Mouse (Mus musculus) kidney, embryonic 15.5 days (tissue): ENCODE data around the gene Cacna2d2. TPM values are rescaled to one million over a fixed set of nuclear protein-coding genes. Genes with fewer than 3 reads are reported as not detected.

Experiments used
- ATAC-seq: fragments of 200-750 bp; cut with Nextera tagmentation; replicated peaks from 2 replicates; pipeline ENCODE4 v1.8.0; 2017; ENCODE audit warnings: moderate TSS enrichment; ENCODE audit not compliant: low FRiP score
- H3K27ac ChIP-seq: fragments of 300-500 bp; sonication (generic); 2 replicates; pipeline ENCODE4 v1.5.1; 2015; ENCODE audit warnings: mild to moderate bottlenecking, inconsistent platforms
- H3K27me3 ChIP-seq: fragments of 300-500 bp; sonication (generic); 2 replicates; pipeline ENCODE4 v1.6.1; 2015; ENCODE audit warnings: inconsistent platforms
- H3K36me3 ChIP-seq: fragments of 300-500 bp; sonication (generic); 2 replicates; pipeline ENCODE4 v1.6.1; 2015; ENCODE audit warnings: inconsistent platforms
- H3K4me1 ChIP-seq: fragments of 300-500 bp; sonication (generic); 2 replicates; pipeline ENCODE4 v1.6.1; 2015; ENCODE audit warnings: inconsistent platforms
- H3K4me2 ChIP-seq: fragments of 300-500 bp; sonication (generic); 2 replicates; pipeline ENCODE4 v1.6.1; 2015; ENCODE audit warnings: moderate library complexity, mild to moderate bottlenecking, inconsistent platforms
- H3K4me3 ChIP-seq: fragments of 300-500 bp; sonication (generic); replicated peaks from 2 replicates; pipeline ENCODE4 v1.5.1; 2015; ENCODE audit warnings: mild to moderate bottlenecking, inconsistent platforms
- H3K9ac ChIP-seq: fragments of 300-500 bp; sonication (generic); 2 replicates; pipeline ENCODE4 v1.6.1; 2015; ENCODE audit warnings: mild to moderate bottlenecking, inconsistent platforms
- H3K9me3 ChIP-seq: fragments of 300-500 bp; sonication (generic); replicated peaks from 2 replicates; pipeline ENCODE4 v1.6.1; 2016; ENCODE audit warnings: inconsistent platforms
- WGBS: fragments of 180-500 bp; shearing (Covaris S2); methylation state at CpG from one replicate; pipeline ENCODE4 v1.1.7; 2015; ENCODE audit warnings: mixed read lengths; 5-methylcytosine and 5-hydroxymethylcytosine counted together
- polyA plus RNA-seq: library from polyadenylated mRNA; unstranded; fragments of >200 nt; fragmentation: Nextera tagmentation; extraction: Ambion mirVana; gene quantifications from 2 replicates; pipeline ENCODE4 v1.2.1, GENCODE M21; 2015

Cacna2d2 gene
- polyA plus RNA-seq, 1 experiment from 2014 or later: 0.93 TPM

DNA sequence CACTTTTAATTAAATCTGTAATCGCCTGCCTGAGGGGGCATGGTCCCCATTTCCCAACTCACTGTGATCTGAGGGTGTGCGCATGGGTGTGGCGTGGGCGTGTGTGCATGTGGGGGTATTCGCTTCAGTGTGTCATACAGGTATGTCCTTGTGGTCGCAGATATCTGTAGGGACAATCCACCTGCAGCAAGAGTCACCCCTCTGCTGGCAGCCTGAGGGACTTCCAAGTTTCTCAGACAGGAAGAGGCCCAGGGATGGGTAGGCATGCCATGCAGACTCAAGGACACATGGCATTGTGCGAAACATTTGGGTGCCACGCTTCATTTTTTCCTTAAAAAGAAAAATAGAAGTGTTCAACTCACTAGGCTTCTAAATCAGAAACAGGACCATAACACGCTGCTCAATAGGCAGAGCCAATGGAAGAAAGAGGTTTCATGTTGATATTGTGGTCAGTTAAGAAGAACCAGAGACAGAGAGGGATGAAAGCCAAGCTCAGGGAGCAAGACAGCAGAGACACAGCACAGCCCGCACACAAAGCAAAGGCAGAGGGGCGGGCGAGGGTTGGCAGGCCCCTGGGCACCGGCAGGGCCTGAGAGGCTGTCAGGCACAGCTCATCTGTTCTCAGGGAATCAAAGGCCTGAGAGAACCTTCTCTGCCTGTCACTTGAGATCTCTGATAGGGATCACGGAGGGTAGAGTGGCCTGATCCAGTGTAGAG lies 111.1 kb downstream of the Cacna2d2 start:
- Histone ChIP-seq H3K27me3 (peaks cover 6% of the 10 kb centered on the region; the same call in 1 of the 2 replicates), H3K4me3 (no peak overlapping the region), H3K9ac (no peak overlapping the region), H3K4me2 (no peak overlapping the region), H3K9me3 (no peaks in the 10 kb centered on the region), H3K4me1 (peaks cover 61% of the 10 kb centered on the region), H3K36me3 (no peaks in the 10 kb centered on the region), H3K27ac (peak overlapping the region; percentile 56; the same call in 1 of the 2 replicates)
- 80% methylated on average over 14 of the region's 14 CpGs for WGBS
- ATAC-seq: no peak

- Histone ChIP-seq H3K9me3 (no peaks in the 10 kb centered on the region), H3K4me2 (no peak overlapping the region), H3K27me3 (peaks cover 6% of the 10 kb centered on the region; the same call in 1 of the 2 replicates), H3K4me1 (peaks cover 61% of the 10 kb centered on the region), H3K27ac (peak overlapping the region; percentile 56), H3K36me3 (no peaks in the 10 kb centered on the region), H3K9ac (no peak overlapping the region), H3K4me3 (no peak overlapping the region)
- peak; percentile 46; the same call in 1 of the 2 replicates for ATAC-seq
- WGBS: 42% methylated on average over 8 of the region's 8 CpGs
Observed at GRCm38 (mm10) chr9:107511436-107511835, 112.0 kb downstream of the Cacna2d2 start.

DNA sequence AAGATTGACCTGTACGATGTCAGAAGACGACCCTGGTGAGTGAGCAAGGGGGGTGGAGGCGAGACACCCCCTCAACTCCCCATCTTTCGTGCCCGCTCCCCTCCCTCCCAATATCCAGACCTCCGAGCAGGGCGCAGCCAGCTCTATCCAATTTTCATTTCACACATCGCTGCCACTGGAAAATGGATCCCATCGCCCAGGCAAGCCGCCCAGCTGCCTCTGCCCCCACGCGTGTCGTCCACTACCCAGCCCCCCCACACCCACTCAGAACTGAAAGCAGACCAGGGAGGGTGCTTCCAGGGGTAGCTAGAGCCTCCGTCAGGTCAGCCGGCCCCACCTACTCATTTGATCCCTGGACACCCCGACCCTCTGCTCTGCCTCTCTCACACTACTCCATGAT lies 112.9 kb downstream of the Cacna2d2 start:
- H3K9me3 ChIP-seq: no peaks in the 10 kb centered on the region
- H3K4me1 ChIP-seq: peaks cover 59% of the 10 kb centered on the region
- no peak overlapping the region for H3K9ac ChIP-seq
- 37% methylated on average over 16 of the region's 16 CpGs for WGBS
- no peak overlapping the region for H3K4me3 ChIP-seq
- H3K4me2 ChIP-seq: peak overlapping the region; percentile 16; the same call in 1 of the 2 replicates
- no peak for ATAC-seq
- peak overlapping the region; percentile 56; the same call in 1 of the 2 replicates for H3K27ac ChIP-seq
- no peaks in the 10 kb centered on the region for H3K36me3 ChIP-seq
- peaks cover 6% of the 10 kb centered on the region; the same call in 1 of the 2 replicates for H3K27me3 ChIP-seq

- Histone ChIP-seq H3K27ac (no peak overlapping the region), H3K4me1 (peaks cover 44% of the 10 kb centered on the region), H3K9ac (no peak overlapping the region), H3K36me3 (no peaks in the 10 kb centered on the region), H3K9me3 (no peaks in the 10 kb centered on the region), H3K4me3 (no peak overlapping the region), H3K27me3 (peaks cover 6% of the 10 kb centered on the region; the same call in 1 of the 2 replicates), H3K4me2 (no peak overlapping the region)
- no peak; the same call in 1 of the 2 replicates for ATAC-seq
- 23% methylated on average over 14 of the region's 14 CpGs for WGBS
Observed at GRCm38 (mm10) chr9:107514303-107514955, 115.0 kb downstream of the Cacna2d2 start.

GRCm38 (mm10) chr9:107520331-107520730 lies 120.9 kb downstream of the Cacna2d2 start:
- 67% methylated on average over 6 of the region's 6 CpGs for WGBS
- Histone ChIP-seq H3K4me3 (no peak overlapping the region), H3K36me3 (no peaks in the 10 kb centered on the region), H3K4me1 (peaks cover 15% of the 10 kb centered on the region), H3K27ac (no peak overlapping the region), H3K9ac (no peak overlapping the region), H3K4me2 (no peak overlapping the region), H3K9me3 (no peaks in the 10 kb centered on the region), H3K27me3 (peaks cover 7% of the 10 kb centered on the region)
- ATAC-seq: no peak

DNA sequence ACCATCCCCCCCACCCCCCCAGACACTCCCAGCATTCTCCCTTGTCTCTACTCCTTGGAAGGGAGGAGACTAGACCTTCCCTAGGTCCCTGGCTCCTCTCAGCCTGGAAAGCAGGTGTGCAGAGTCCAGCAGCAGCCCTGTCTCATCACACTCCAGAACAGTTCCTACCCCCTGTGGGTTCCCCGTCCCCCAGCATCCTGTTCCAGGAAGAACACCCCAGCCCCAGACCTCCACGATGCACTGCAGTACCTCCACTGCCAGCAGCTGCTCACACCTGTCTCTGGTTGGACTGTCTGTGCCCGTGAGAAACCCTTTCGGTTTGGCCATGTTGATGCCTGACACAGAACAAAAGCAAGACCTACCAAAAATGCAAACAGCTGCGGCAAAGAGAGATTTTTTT lies 121.8 kb downstream of the Cacna2d2 start:
- Histone ChIP-seq H3K4me1 (peaks cover 19% of the 10 kb centered on the region), H3K4me3 (no peak overlapping the region), H3K27me3 (peaks cover 16% of the 10 kb centered on the region), H3K9ac (no peak overlapping the region), H3K4me2 (no peak overlapping the region), H3K9me3 (no peaks in the 10 kb centered on the region), H3K36me3 (no peaks in the 10 kb centered on the region), H3K27ac (no peak overlapping the region)
- ATAC-seq: no peak
- 57% methylated on average over 5 of the region's 5 CpGs for WGBS

DNA sequence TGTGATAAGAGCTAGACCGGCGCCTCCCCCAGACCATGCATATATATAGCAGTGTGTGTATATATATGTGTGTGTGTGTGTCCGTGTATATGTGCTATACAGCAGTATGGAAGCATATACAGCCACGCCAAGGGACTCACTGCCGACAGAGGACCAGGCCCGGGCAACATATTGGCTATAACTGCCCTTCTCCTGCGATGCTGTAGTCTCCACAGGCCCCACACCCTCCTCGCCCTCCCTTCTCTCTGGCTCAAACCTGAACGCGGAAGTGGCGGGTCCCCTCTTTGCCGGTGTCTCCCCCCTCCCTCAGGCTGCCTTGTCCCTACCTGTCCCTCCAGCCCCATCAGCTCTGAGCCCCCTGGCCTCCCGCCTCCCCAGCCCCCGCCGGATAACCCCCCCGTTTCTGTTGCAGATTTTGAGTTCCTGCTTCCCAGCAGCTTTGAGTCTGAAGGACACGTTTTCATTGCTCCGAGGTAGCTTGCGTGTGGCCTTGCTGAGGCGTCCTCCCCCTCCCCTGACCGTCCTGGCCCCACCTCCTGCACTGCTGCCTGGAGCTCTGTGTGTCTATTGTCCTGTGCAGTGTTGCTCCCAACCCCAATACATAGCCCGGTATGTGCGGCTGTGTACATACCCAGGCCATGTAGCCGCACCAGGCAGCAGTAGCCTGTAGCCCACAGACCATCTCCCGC lies 122.4 kb downstream of the Cacna2d2 start:
- H3K27me3 ChIP-seq: peaks cover 23% of the 10 kb centered on the region
- peak overlapping the region; percentile 54 for H3K4me2 ChIP-seq
- H3K9ac ChIP-seq: 0 out of 2 replicates have a peak overlapping the region, but pooled peaks have one; percentile 23
- peaks cover 25% of the 10 kb centered on the region for H3K4me1 ChIP-seq
- ATAC-seq: no peak
- WGBS: 20% methylated on average over 25 of the region's 25 CpGs
- H3K4me3 ChIP-seq: peak overlapping the region; percentile 8
- H3K36me3 ChIP-seq: no peaks in the 10 kb centered on the region
- H3K27ac ChIP-seq: no peak overlapping the region
- no peaks in the 10 kb centered on the region for H3K9me3 ChIP-seq

DNA sequence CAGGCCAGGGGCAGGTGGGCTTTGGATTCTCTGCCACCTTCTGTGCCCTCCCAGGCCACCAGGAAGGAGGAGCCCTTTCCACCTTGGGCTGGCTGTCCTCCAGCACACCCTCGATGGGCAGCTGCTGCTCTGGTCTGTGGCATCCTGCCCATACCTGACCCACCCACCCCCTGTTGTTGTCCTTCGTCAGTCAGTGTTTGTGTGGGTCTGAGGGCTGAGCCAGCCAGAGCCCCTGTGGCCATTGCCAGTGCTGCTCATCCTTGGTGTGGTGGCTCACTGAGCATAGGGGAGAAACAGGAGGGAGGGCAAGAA lies 122.9 kb downstream of the Cacna2d2 start:
- peaks cover 30% of the 10 kb centered on the region for H3K4me1 ChIP-seq
- peak overlapping the region; percentile 8 for H3K4me3 ChIP-seq
- H3K9ac ChIP-seq: 0 out of 2 replicates have a peak overlapping the region, but pooled peaks have one; percentile 23
- H3K27ac ChIP-seq: no peak overlapping the region
- no peaks in the 10 kb centered on the region for H3K9me3 ChIP-seq
- H3K36me3 ChIP-seq: no peaks in the 10 kb centered on the region
- H3K27me3 ChIP-seq: peaks cover 26% of the 10 kb centered on the region
- ATAC-seq: no peak
- H3K4me2 ChIP-seq: peak overlapping the region; percentile 54
- 38% methylated on average over 2 of the region's 2 CpGs for whole genome bisulfite sequencing

GRCm38 (mm10) chr9:107526198-107527026 lies 127.0 kb downstream of the Cacna2d2 start:
- Histone ChIP-seq H3K36me3 (no peaks in the 10 kb centered on the region), H3K27me3 (peaks cover 40% of the 10 kb centered on the region), H3K4me1 (peaks cover 28% of the 10 kb centered on the region), H3K4me2 (peak overlapping the region; percentile 81), H3K9ac (peak overlapping the region; percentile 21; the same call in 1 of the 2 replicates), H3K27ac (no peak overlapping the region), H3K4me3 (peak overlapping the region; percentile 47), H3K9me3 (no peaks in the 10 kb centered on the region)
- WGBS: 4% methylated on average over 44 of the region's 44 CpGs
- peak; percentile 80 for ATAC-seq

- H3K9me3 ChIP-seq: no peaks in the 10 kb centered on the region
- H3K9ac ChIP-seq: peak within 1 kb of the TSS; percentile 87
- peak within 1 kb of the TSS; percentile 81 for H3K4me3 ChIP-seq
- H3K4me2 ChIP-seq: peak within 1 kb of the TSS; percentile 78
- ATAC-seq: peak; percentile 98
- H3K27me3 ChIP-seq: no peaks in the 10 kb centered on the region
- H3K36me3 ChIP-seq: peaks cover 23% of the 10 kb centered on the region
- under 1% methylated on average over 48 of the region's 48 CpGs for WGBS
- H3K4me1 ChIP-seq: peaks cover 27% of the 10 kb centered on the region
- H3K27ac ChIP-seq: peak within 1 kb of the TSS; percentile 79
Observed at GRCm38 (mm10) chr9:107533791-107534407, 134.5 kb downstream of the Cacna2d2 start, which contains the start of gene Tmem115. TSS of gene Tmem115 (plus strand) at chr9:107533945.
